Mouse (Mus musculus) left cerebral cortex, adult 18-20 months (tissue): ENCODE data around the gene Efcab12. TPM values are rescaled to one million over a fixed set of nuclear protein-coding genes. Genes with fewer than 3 reads are reported as not detected.
"Not testable (repeated sequence)": the region's sequence is repeated elsewhere in the genome, so short reads cannot be mapped to it uniquely, and the experiment has no call there.

Experiments
- DNase-seq, 2 experiments: peaks; one replicate each; pipeline ENCODE4 v3.0.0; 2021 to 2022; ENCODE audit warnings: low spot score in 2 of 2, mixed read lengths in 1 of 2
- total RNA-seq, 2 experiments: library from RNA; stranded (reverse); gene quantifications; 2 replicates each; pipeline ENCODE4 v1.2.3; 2021

Efcab12 gene
- total RNA-seq, 2 experiments from 2014 or later, result 4.9 to 5.5 TPM

GRCm38 (mm10) chr6:115846640-115847411 is 8.6 kb upstream of the Efcab12 start:
- peak; percentile 66 to 68 for DNase-seq

GRCm38 (mm10) chr6:115845006-115845405 is 6.8 kb upstream of the Efcab12 start:
- DNase-seq, result no peak

GRCm38 (mm10) chr6:115838745-115839144 is 533 bp upstream of the Efcab12 start:
- DNase-seq, result no peak

GRCm38 (mm10) chr6:115833861-115834260 is 4.4 kb downstream of the Efcab12 start:
- DNase-seq, result no peak

- no peak for DNase-seq
Measured at GRCm38 (mm10) chr6:115832152-115832850, 5.9 kb downstream of the Efcab12 start.

GRCm38 (mm10) chr6:115830779-115831601 is 7.2 kb downstream of the Efcab12 start:
- DNase-seq, result no peak

- not testable (repeated sequence) for DNase-seq
Measured at GRCm38 (mm10) chr6:115823850-115824464, 14.3 kb downstream of the Efcab12 start.

GRCm38 (mm10) chr6:115821216-115821993 is 16.8 kb downstream of the Efcab12 start:
- no peak for DNase-seq

GRCm38 (mm10) chr6:115818129-115818528 is 20.1 kb downstream of the Efcab12 start:
- no peak for DNase-seq

- no peak for DNase-seq
Measured at GRCm38 (mm10) chr6:115815041-115815440, 23.2 kb downstream of the Efcab12 start.

- DNase-seq, result peak; percentile 59
Measured at GRCm38 (mm10) chr6:115814104-115814503, 24.1 kb downstream of the Efcab12 start.

GRCm38 (mm10) chr6:115811606-115812005 is 26.6 kb downstream of the Efcab12 start:
- DNase-seq, result no peak

- peak; percentile 83 to 91 for DNase-seq
Measured at GRCm38 (mm10) chr6:115808488-115809231, 29.6 kb downstream of the Efcab12 start, which contains the start of gene Rpl32. Rpl32 (minus strand) TSS chr6:115808747.

- DNase-seq, result no peak
Measured at GRCm38 (mm10) chr6:115808196-115808487, 30.1 kb downstream of the Efcab12 start.

- no peak for DNase-seq
Measured at GRCm38 (mm10) chr6:115807464-115808195, 30.6 kb downstream of the Efcab12 start.

GRCm38 (mm10) chr6:115804432-115805192 is 33.6 kb downstream of the Efcab12 start:
- no peak for DNase-seq

- DNase-seq, result peak; percentile 78 to 80
Measured at GRCm38 (mm10) chr6:115803541-115804382, 34.5 kb downstream of the Efcab12 start.
